Mouse (Mus musculus): Measurements from ENCODE around the gene Tctex1d1. TPM values are rescaled to one million over a fixed set of nuclear protein-coding genes. Genes with fewer than 3 reads are reported as not detected.
A peak's percentile ranks its signal among the peaks of the same experiment; 100 is the strongest.

Gene Tctex1d1
- polyA plus RNA-seq, 1 experiment from 2014 or later: 1.0 TPM

DNA sequence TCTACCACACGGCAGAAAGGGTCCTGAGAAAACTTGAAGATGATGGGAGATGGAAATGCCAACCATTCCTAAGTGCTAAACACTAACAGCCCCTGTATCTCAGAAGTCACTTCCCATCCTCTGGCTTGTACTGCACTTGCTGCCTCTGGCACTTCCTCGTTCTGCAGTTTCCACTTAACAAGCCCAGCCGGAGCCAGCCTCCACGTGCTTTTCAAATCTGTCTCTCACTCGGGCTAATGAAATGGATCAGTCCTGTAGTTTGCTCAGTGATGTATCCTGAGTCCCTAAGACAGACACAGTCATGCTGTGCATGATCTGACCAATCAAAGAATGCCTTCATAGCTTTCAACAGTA is 61.4 kb downstream of the Tctex1d1 start:
- Histone ChIP-seq H3K4me3 (replicated peaks; ENCODE audit: low read depth, low read length) (no peak overlapping the region), H3K27me3 (ENCODE audit: insufficient read depth, low read length) (no peaks in the 10 kb centered on the region), H3K9me3 (replicated peaks; ENCODE audit: low read length) (no peaks in the 10 kb centered on the region), H3K36me3 (ENCODE audit: insufficient read depth, low read length) (no peaks in the 10 kb centered on the region), H3K9ac (ENCODE audit: low read depth, low read length) (no peak overlapping the region), H3K27ac (no peak overlapping the region), H3K4me1 (replicated peaks; ENCODE audit: insufficient read depth, low read length) (no peaks in the 10 kb centered on the region), H3K4me2 (ENCODE audit: low read length) (no peak overlapping the region)
- ATAC-seq (replicated peaks; ENCODE audit: low FRiP score, low read depth): no peak
- WGBS: 59% methylated on average over 5 of the region's 5 CpGs
- DNase-seq (ENCODE audit: low spot score): no peak
- no peak for TF ChIP-seq CTCF (IDR thresholded peaks at IDR 0.05; ENCODE audit: low read depth)

DNA sequence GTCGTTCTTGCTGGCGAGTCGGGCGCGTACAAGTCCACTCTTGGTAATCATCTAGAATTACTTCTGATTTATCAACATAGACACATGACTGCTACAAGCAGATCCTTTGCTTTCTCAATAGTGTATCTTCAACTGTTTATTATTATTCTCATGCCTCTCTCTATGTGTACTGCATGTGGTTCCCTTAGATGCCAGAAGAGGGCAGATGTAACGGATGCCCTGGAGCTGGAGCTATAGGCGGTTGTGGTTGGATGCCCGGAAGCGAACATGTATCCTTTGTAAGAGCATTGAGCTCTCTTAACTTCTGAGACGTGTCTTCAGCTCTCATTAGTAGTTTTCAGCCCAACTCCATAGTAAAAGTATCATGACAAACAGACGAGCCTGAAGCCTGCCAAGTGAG is 64.6 kb downstream of the Tctex1d1 start:
- Histone ChIP-seq H3K36me3 (ENCODE audit: insufficient read depth, low read length) (no peaks in the 10 kb centered on the region), H3K9me3 (replicated peaks; ENCODE audit: low read length) (no peaks in the 10 kb centered on the region), H3K27me3 (ENCODE audit: insufficient read depth, low read length) (no peaks in the 10 kb centered on the region), H3K4me2 (ENCODE audit: low read length) (no peak overlapping the region), H3K9ac (ENCODE audit: low read depth, low read length) (no peak overlapping the region), H3K4me3 (replicated peaks; ENCODE audit: low read depth, low read length) (no peak overlapping the region), H3K27ac (no peak overlapping the region), H3K4me1 (replicated peaks; ENCODE audit: insufficient read depth, low read length) (no peaks in the 10 kb centered on the region)
- WGBS: 94% methylated on average over 11 of the region's 11 CpGs
- TF ChIP-seq CTCF (IDR thresholded peaks at IDR 0.05; ENCODE audit: low read depth): peak; percentile 38; the same call in 1 of the 2 replicates
- DNase-seq (ENCODE audit: low spot score) (no peak), ATAC-seq (replicated peaks; ENCODE audit: low FRiP score, low read depth) (no peak)

DNA sequence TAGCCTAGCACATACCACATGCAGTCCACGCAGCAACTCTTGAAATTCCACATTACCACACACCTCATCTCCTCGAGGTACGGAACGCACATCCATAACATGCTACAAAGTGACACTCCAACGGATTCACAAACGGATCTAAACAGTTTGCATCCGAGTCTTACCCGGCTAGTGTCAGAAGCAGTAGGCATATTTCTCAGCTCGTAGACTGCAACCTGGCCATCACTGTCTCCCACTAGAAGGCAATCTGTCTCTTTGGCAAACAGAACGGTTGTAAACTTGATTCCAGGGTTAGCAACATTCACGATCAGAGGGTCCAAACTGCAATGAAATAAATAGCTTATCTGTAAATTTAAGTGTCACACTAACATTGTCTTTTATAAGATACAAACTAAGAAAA is 69.6 kb downstream of the Tctex1d1 start:
- 78% methylated on average over 11 of the region's 11 CpGs for WGBS

More for the DNA sequence above, 69.6 kb downstream of the Tctex1d1 start:
- no peak overlapping the region for H3K4me3 ChIP-seq (replicated peaks; ENCODE audit: low read depth, low read length)
- ATAC-seq (replicated peaks; ENCODE audit: low FRiP score, low read depth) (no peak), DNase-seq (ENCODE audit: low spot score) (no peak)
- H3K4me2 ChIP-seq (ENCODE audit: low read length): no peak overlapping the region
- no peaks in the 10 kb centered on the region for H3K27me3 ChIP-seq (ENCODE audit: insufficient read depth, low read length)
- H3K27ac ChIP-seq: no peak overlapping the region
- H3K9me3 ChIP-seq (replicated peaks; ENCODE audit: low read length): no peaks in the 10 kb centered on the region
- no peaks in the 10 kb centered on the region for H3K36me3 ChIP-seq (ENCODE audit: insufficient read depth, low read length)
- no peak overlapping the region for H3K9ac ChIP-seq (ENCODE audit: low read depth, low read length)
- no peak for TF ChIP-seq CTCF (IDR thresholded peaks at IDR 0.05; ENCODE audit: low read depth)
- H3K4me1 ChIP-seq (replicated peaks; ENCODE audit: insufficient read depth, low read length): no peaks in the 10 kb centered on the region

Other genes with a start within 250 kb of the Tctex1d1 start
- 5.7 and 7.6 TPM in 2 replicates for gene Sgip1, start 237.3 kb upstream of the Tctex1d1 start, polyA plus RNA-seq (2015; fragmentation: Nextera tagmentation; extraction: Ambion mirVana)
- not detected in 2 replicates for gene Insl5, start 48.2 kb downstream of the Tctex1d1 start, polyA plus RNA-seq (2015; fragmentation: Nextera tagmentation; extraction: Ambion mirVana)
- 41.4 and 41.9 TPM in 2 replicates for gene Mier1, start 135.8 kb downstream of the Tctex1d1 start, polyA plus RNA-seq (2015; fragmentation: Nextera tagmentation; extraction: Ambion mirVana)
- gene Wdr78, start 135.9 kb downstream of the Tctex1d1 start, polyA plus RNA-seq (2015; fragmentation: Nextera tagmentation; extraction: Ambion mirVana): 1.4 and 1.6 TPM in 2 replicates
- 8.2 and 9.4 TPM in 2 replicates for gene Slc35d1, start 236.6 kb downstream of the Tctex1d1 start, polyA plus RNA-seq (2015; fragmentation: Nextera tagmentation; extraction: Ambion mirVana)

All from kidney, postnatal 0 days (tissue).